Mouse (Mus musculus) ES-E14 (cell line): ENCODE measurements at regions not wholly inside any gene's neighbourhood (a gene's known extent, or its start where the extent isn't known, plus 50 kb on each side); places are given as distances from the start of the nearest gene placed in this dataset.

ENCODE experiments used
- DNase-seq: peaks from one replicate; pipeline ENCODE4 v3.0.0-alpha.2; 2013; ENCODE audit warnings: low read depth, low spot score
- H3K27ac ChIP-seq: 2 replicates; pipeline ENCODE4 v1.5.1; 2012; ENCODE audit warnings: low read depth, mild to moderate bottlenecking, low read length, moderate library complexity, mixed read lengths; ENCODE audit not compliant: poor library complexity, insufficient read depth, severe bottlenecking
- H3K36me3 ChIP-seq: 2 replicates; pipeline ENCODE4 v1.6.1; 2012; ENCODE audit warnings: mild to moderate bottlenecking, low read length, moderate library complexity, mixed read lengths; ENCODE audit not compliant: control insufficient read depth, poor library complexity, insufficient read depth, severe bottlenecking
- H3K4me1 ChIP-seq, 2 experiments: fragments of 150-350 bp in 1 of 2; sonication (generic) in 1 of 2; 2 replicates each; pipeline ENCODE4 v1.6.1; 2012; ENCODE audit warnings: low read length in 2 of 2, mild to moderate bottlenecking in 1 of 2, mixed read lengths in 1 of 2; ENCODE audit not compliant: control insufficient read depth in 2 of 2, insufficient read depth in 2 of 2, poor library complexity in 1 of 2
- H3K4me3 ChIP-seq, 2 experiments: fragments of 150-350 bp in 1 of 2; sonication (generic) in 1 of 2; 2 replicates each; pipeline ENCODE4 v1.5.1; 2012; ENCODE audit warnings: low read length in 2 of 2, low read depth in 1 of 2, mild to moderate bottlenecking in 1 of 2, mixed read lengths in 1 of 2; ENCODE audit not compliant: insufficient read depth in 1 of 2, poor library complexity in 1 of 2, severe bottlenecking in 1 of 2
- H3K9ac ChIP-seq: 2 replicates; pipeline ENCODE4 v1.6.1; 2012; ENCODE audit warnings: low read depth, mild to moderate bottlenecking, low read length, mixed read lengths; ENCODE audit not compliant: poor library complexity, insufficient read depth, severe bottlenecking
- H3K9me3 ChIP-seq: fragments of 150-350 bp; sonication (generic); 2 replicates; pipeline ENCODE4 v1.6.1; 2012; ENCODE audit warnings: low read depth, mild to moderate bottlenecking, low read length; ENCODE audit not compliant: control insufficient read depth, insufficient read depth
- CHD2 ChIP-seq: IDR thresholded peaks from 2 replicates; pipeline ENCODE4 v1.6.1; 2014; ENCODE audit warnings: mild to moderate bottlenecking, low read depth, low read length, inconsistent platforms
- HCFC1 ChIP-seq: IDR thresholded peaks from 2 replicates; pipeline ENCODE4 v1.6.1; 2012; ENCODE audit warnings: low read length, inconsistent platforms, borderline replicate concordance; ENCODE audit not compliant: insufficient read depth
- MAFK ChIP-seq: IDR thresholded peaks from 2 replicates; pipeline ENCODE4 v1.6.1; 2014; ENCODE audit warnings: mild to moderate bottlenecking, low read depth, low read length, inconsistent platforms; ENCODE audit not compliant: insufficient read depth
- ZC3H11A ChIP-seq: IDR thresholded peaks from 2 replicates; pipeline ENCODE4 v1.6.1; 2012; ENCODE audit warnings: low read depth, mild to moderate bottlenecking, inconsistent platforms, low read length, borderline replicate concordance
- ZNF384 ChIP-seq: IDR thresholded peaks from 2 replicates; pipeline ENCODE4 v1.6.1; 2012; ENCODE audit warnings: low read depth, low read length, inconsistent platforms
- in situ Hi-C, 2 experiments: fragments of 600-800 bp; cut with MboI; formaldehyde crosslinking; loops; one replicate each; pipeline ENCODE4 v1.15.1; 2025; ENCODE audit warnings: low sequenced_read_pairs in 2 of 2, inconsistent platforms in 1 of 2; ENCODE audit not compliant: unreplicated experiment in 2 of 2

DNA sequence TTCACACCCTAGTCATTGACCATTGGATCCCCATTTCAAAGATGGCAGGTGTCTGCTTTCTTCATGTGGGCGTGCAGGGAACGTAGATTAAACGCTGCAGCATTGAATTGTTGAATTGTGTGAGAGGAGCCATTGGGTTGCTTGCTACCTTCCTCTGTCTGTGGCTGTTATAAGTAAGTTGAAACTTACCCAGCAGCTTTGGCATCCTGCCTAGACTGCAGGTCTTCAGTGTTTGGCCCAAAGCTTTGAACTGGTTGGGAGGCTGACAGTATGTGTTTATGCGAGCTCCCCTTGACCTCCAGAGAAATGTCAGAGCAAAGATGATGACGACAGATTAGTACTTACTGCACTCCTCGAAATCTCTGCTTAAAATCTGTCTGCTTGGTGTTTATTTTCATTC lies 473.8 kb downstream of the Irx1 start:
- in situ Hi-C loops, result no loop called here
- no peaks in the 10 kb centered on the region for H3K9me3 ChIP-seq
- no peak overlapping the region for H3K4me3 ChIP-seq
- no peak overlapping the region for H3K9ac ChIP-seq
- no peaks in the 10 kb centered on the region for H3K4me1 ChIP-seq
- DNase-seq, result no peak
- no peak overlapping the region for H3K27ac ChIP-seq
- no peak for TF ChIP-seq CHD2
- TF ChIP-seq HCFC1, result no peak
- TF ChIP-seq ZC3H11A, result no peak
- TF ChIP-seq ZNF384, result no peak
- no peak for TF ChIP-seq MAFK
- H3K36me3 ChIP-seq, result no peaks in the 10 kb centered on the region

DNA sequence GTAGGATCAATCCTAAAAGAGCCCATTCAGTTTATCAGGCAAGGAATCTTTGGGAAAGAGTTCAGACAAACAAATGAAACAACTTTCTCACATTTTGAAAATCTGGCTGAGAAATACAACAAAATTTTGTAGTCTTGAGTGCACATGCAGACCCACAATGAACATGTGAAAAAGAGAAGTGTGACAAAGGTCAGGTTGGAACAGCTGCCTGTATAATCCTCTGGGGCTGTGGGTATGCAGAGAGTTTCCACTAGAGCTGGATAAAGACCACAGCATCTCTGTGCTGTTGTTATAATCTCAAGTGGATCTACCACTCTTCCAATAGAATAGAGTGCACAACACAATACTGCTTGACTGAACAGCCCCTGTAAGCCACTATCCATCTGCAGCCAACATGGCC lies 482.3 kb downstream of the Irx1 start:
- Histone ChIP-seq H3K27ac (no peak overlapping the region), H3K9ac (no peak overlapping the region), H3K4me3 (no peak overlapping the region), H3K4me1 (no peaks in the 10 kb centered on the region), H3K9me3 (no peaks in the 10 kb centered on the region), H3K36me3 (no peaks in the 10 kb centered on the region)
- TF ChIP-seq HCFC1, result no peak
- TF ChIP-seq MAFK, result no peak
- no peak for TF ChIP-seq CHD2
- TF ChIP-seq ZC3H11A, result no peak
- TF ChIP-seq ZNF384, result no peak
- DNase-seq, result no peak
- in situ Hi-C loops, result no loop called here

DNA sequence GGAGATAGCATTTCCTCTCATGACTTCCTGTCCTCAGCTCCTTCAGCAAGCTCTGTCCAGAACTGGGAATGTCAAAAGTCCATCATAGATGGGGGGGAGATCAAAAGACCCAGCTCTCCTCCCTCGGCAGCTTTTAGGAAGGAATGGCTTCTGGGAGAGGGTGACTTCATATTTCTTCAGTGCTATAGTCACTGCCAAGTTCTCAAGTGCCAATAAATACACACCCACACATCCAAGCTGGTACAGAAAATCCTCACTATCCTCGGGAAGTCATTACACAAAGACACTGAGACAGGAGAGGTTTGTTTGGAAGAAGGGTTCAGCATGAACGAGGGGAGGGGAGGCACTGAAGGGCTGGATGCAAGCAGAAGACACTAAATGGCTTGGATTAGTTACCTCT lies 502.0 kb downstream of the Irx1 start:
- Histone ChIP-seq H3K9ac (no peak overlapping the region), H3K36me3 (no peaks in the 10 kb centered on the region), H3K4me3 (no peak overlapping the region), H3K9me3 (no peaks in the 10 kb centered on the region), H3K4me1 (peaks cover 0 to 4% of the 10 kb centered on the region in 2 experiments; a peak in 1 of 4 replicates), H3K27ac (no peak overlapping the region)
- no peak for DNase-seq
- no peak for TF ChIP-seq CHD2
- no peak for TF ChIP-seq ZC3H11A
- no peak for TF ChIP-seq ZNF384
- no peak for TF ChIP-seq HCFC1
- no peak for TF ChIP-seq MAFK
- in situ Hi-C loops, result loop anchor here in 1 of 2 experiments (25.0 kb wide), 1 partner anchor 1101 kb away; no protein-coding TSS in a partner anchor

- peaks cover 0 to 4% of the 10 kb centered on the region in 2 experiments; a peak in 1 of 4 replicates for H3K4me1 ChIP-seq
- no peaks in the 10 kb centered on the region for H3K9me3 ChIP-seq
- no peak overlapping the region for H3K27ac ChIP-seq
- H3K4me3 ChIP-seq, result no peak overlapping the region
- in situ Hi-C loops, result loop anchor here in 1 of 2 experiments (25.0 kb wide), 1 partner anchor 1102 kb away; no protein-coding TSS in a partner anchor
- DNase-seq, result no peak
- no peak overlapping the region for H3K9ac ChIP-seq
- no peaks in the 10 kb centered on the region for H3K36me3 ChIP-seq
- TF ChIP-seq CHD2 (no peak), ZNF384 (no peak), MAFK (no peak), ZC3H11A (no peak), HCFC1 (no peak)
Observed at GRCm38 (mm10) chr13:71460607-71461006, 502.9 kb downstream of the Irx1 start.

DNA sequence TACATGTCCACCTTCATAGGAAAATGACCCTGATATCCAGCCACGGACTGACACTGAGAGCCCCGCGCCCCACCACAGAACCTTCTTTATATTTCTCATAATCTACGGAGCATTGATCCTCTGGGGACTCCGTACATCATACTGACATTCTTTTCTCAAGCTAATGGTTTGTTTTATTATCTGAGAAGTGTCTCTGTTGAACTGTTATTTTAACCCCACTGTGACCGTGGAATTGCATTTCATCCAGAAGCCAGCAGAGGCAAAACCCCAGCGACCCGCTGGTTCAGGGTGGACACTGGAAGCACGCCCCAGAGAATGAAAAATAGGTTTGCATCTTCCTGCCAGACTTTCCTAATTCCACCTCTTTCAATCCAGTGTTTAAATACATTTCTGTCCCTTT lies 503.4 kb downstream of the Irx1 start:
- no peak overlapping the region for H3K9ac ChIP-seq
- no peaks in the 10 kb centered on the region for H3K9me3 ChIP-seq
- DNase-seq, result no peak
- H3K36me3 ChIP-seq, result no peaks in the 10 kb centered on the region
- no peak for TF ChIP-seq HCFC1
- TF ChIP-seq MAFK, result no peak
- no peak for TF ChIP-seq ZNF384
- TF ChIP-seq CHD2, result no peak
- TF ChIP-seq ZC3H11A, result no peak
- no peak overlapping the region for H3K4me3 ChIP-seq
- in situ Hi-C loops, result loop anchor here in 1 of 2 experiments (25.0 kb wide), 1 partner anchor 1102 kb away; no protein-coding TSS in a partner anchor
- H3K27ac ChIP-seq, result no peak overlapping the region
- peaks cover 0 to 4% of the 10 kb centered on the region in 2 experiments; a peak in 1 of 4 replicates for H3K4me1 ChIP-seq
